Mouse (Mus musculus) erythroblast, embryonic 14.5 days (primary cell): ENCODE results near the gene Moap1.

Source experiments
- GATA1 ChIP-seq: IDR thresholded peaks from 2 replicates; pipeline ENCODE4 v1.6.1; 2012; ENCODE audit warnings: low read length, inconsistent platforms, mixed read lengths
- TAL1 ChIP-seq: IDR thresholded peaks from 3 replicates; pipeline ENCODE4 v1.6.1; 2012; ENCODE audit warnings: low read length, inconsistent platforms, mixed read lengths

DNA sequence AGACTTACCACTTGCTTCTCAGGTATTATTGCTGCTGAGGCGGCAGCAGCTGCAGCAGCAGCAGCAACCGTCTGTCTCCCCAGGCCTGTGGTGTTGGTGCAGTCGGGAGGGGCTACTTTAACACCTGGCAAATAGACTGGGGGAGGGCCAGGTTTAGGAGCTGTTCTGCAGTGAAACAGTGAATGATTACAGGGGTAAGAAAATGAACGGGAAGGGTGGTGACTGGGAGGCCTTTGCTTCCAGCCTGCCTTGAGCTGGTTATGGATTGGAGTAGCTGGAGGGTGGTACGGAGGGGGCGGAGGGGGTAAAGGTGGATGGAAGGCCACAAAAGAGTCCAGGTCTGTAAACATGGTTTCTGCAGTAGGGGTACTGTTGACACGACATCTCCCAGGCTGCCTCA lies 44.5 kb upstream of the Moap1 start:
- TF ChIP-seq GATA1, result no peak
- TF ChIP-seq TAL1, result no peak
